Mouse (Mus musculus): ENCODE measurements at regions not wholly inside any gene's neighbourhood (a gene's known extent, or its start where the extent isn't known, plus 50 kb on each side); places are given as distances from the start of the nearest gene placed in this dataset.

DNA sequence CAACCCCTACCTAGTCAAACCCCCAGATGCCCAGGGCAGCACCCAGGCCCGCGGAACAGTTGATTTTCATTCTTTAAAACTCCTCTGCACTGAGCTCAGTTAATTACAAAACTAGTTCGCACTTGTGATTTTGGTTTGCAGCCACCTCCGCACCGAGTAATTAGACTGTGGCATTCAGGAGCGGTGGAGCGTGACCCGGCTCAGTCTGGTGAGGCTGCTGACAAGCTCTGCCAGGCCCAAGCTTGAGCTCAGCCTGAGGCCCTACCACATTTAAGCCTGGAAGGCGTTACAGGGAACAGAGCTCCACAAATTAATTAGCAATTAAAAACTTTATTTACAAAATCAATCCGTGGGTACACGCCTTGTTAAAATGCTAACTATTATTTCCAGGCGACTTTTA lies 132.0 kb upstream of the Zdhhc25 start:
- no peak overlapping the region for H3K4me3 ChIP-seq
- 26% methylated on average over 12 of the region's 12 CpGs for WGBS
- H3K9ac ChIP-seq = no peak overlapping the region
- H3K9me3 ChIP-seq = no peaks in the 10 kb centered on the region
- peak; percentile 73; the same call in 1 of the 2 replicates for ATAC-seq (ENCODE audit: low read depth)
- H3K4me1 ChIP-seq (replicated peaks) = peaks cover 14% of the 10 kb centered on the region
- no peak overlapping the region for H3K4me2 ChIP-seq
- no peak overlapping the region for H3K27ac ChIP-seq (replicated peaks)
- no peaks in the 10 kb centered on the region for H3K36me3 ChIP-seq
- no peaks in the 10 kb centered on the region for H3K27me3 ChIP-seq

GRCm38 (mm10) chr15:88468810-88469209 lies 131.3 kb upstream of the Zdhhc25 start:
- Histone ChIP-seq H3K9me3 (no peaks in the 10 kb centered on the region), H3K4me1 (replicated peaks) (peaks cover 14% of the 10 kb centered on the region), H3K9ac (no peak overlapping the region), H3K4me2 (no peak overlapping the region), H3K4me3 (no peak overlapping the region), H3K27me3 (no peaks in the 10 kb centered on the region), H3K36me3 (no peaks in the 10 kb centered on the region), H3K27ac (replicated peaks) (no peak overlapping the region)
- peak; percentile 74 for ATAC-seq (ENCODE audit: low read depth)
- WGBS = 45% methylated on average over 2 of the region's 2 CpGs

- H3K4me3 ChIP-seq = no peak overlapping the region
- peak; percentile 38; the same call in 1 of the 2 replicates for ATAC-seq (ENCODE audit: low read depth)
- no peak overlapping the region for H3K9ac ChIP-seq
- no peaks in the 10 kb centered on the region for H3K9me3 ChIP-seq
- no peak overlapping the region for H3K4me2 ChIP-seq
- H3K36me3 ChIP-seq = no peaks in the 10 kb centered on the region
- no peaks in the 10 kb centered on the region for H3K27me3 ChIP-seq
- H3K4me1 ChIP-seq (replicated peaks) = peaks cover 14% of the 10 kb centered on the region
- WGBS = 77% methylated on average over 15 of the region's 15 CpGs
- H3K27ac ChIP-seq (replicated peaks) = no peak overlapping the region
Observed at GRCm38 (mm10) chr15:88469508-88470455, 130.3 kb upstream of the Zdhhc25 start.

DNA sequence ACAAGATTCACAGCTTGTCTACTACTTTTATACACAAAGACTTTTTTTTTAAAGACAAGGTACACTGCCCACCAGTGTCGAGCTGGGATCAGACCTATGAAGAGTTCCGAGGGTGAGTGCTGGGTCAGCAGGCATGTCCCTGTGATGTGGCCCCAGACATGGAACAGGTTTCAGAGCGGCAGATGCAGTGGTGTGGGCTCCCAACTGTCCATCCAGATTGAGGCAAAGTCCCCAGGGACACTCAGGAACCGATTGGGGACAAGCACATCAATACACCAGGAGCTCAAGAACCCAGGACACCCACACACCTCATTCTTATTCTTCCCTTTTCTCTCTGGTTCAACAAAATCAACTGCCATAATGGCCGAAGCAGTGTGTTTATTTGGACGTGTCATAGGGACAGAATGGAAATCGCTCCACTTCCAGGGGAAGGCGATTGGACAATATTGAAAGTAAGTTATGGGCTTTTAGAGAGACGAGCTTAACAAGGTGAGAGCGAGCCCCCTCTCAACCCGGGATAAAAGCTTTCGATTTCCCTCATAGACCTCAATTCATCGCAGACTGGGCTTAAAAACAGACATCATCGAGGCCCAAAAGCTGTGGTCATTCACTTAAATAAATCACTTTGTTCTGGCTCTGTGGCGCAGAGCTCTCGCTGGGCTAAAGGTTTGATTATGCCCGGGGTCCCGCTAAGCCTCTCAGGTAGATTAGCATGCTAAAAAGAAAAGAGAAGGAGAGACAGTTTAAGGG lies 127.6 kb upstream of the Zdhhc25 start:
- Histone ChIP-seq H3K27ac (replicated peaks) (no peak overlapping the region), H3K36me3 (no peaks in the 10 kb centered on the region), H3K27me3 (no peaks in the 10 kb centered on the region), H3K9ac (no peak overlapping the region), H3K4me1 (replicated peaks) (peaks cover 13% of the 10 kb centered on the region), H3K4me3 (no peak overlapping the region), H3K4me2 (no peak overlapping the region), H3K9me3 (no peaks in the 10 kb centered on the region)
- no peak for ATAC-seq (ENCODE audit: low read depth)
- 67% methylated on average over 18 of the region's 18 CpGs for WGBS

GRCm38 (mm10) chr15:88473221-88473620 lies 126.9 kb upstream of the Zdhhc25 start:
- Histone ChIP-seq H3K27ac (replicated peaks) (no peak overlapping the region), H3K4me1 (replicated peaks) (peaks cover 6% of the 10 kb centered on the region; the same call in 1 of the 2 replicates), H3K9ac (no peak overlapping the region), H3K9me3 (no peaks in the 10 kb centered on the region), H3K27me3 (no peaks in the 10 kb centered on the region), H3K4me2 (no peak overlapping the region), H3K36me3 (no peaks in the 10 kb centered on the region), H3K4me3 (no peak overlapping the region)
- WGBS = 70% methylated on average over 5 of the region's 5 CpGs
- no peak for ATAC-seq (ENCODE audit: low read depth)

DNA sequence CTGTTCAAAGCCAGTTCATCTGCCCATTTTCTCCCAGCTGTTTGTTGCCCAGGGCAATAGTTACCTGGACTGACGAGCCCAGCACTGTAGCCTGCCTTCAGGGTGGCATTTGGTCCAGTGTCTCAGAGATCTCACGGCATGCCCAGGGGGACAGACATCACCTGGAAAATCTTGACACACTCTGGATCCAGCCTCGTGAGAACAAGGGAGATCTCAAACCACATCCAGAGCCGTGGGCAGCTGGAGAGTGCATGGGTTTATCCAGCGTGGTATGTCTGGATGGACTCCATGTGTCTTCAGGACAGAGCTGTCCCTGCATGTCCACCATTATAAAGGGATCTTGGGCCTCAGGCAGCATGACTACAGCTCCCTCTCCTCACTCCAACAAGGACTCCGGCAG lies 116.6 kb upstream of the Zdhhc25 start:
- no peak overlapping the region for H3K4me2 ChIP-seq
- no peak overlapping the region for H3K9ac ChIP-seq
- H3K4me3 ChIP-seq = no peak overlapping the region
- no peaks in the 10 kb centered on the region for H3K36me3 ChIP-seq
- H3K27me3 ChIP-seq = no peaks in the 10 kb centered on the region
- H3K9me3 ChIP-seq = no peaks in the 10 kb centered on the region
- no peak for ATAC-seq (ENCODE audit: low read depth)
- no peak overlapping the region for H3K27ac ChIP-seq (replicated peaks)
- 81% methylated on average over 6 of the region's 6 CpGs for WGBS
- H3K4me1 ChIP-seq (replicated peaks) = no peaks in the 10 kb centered on the region

DNA sequence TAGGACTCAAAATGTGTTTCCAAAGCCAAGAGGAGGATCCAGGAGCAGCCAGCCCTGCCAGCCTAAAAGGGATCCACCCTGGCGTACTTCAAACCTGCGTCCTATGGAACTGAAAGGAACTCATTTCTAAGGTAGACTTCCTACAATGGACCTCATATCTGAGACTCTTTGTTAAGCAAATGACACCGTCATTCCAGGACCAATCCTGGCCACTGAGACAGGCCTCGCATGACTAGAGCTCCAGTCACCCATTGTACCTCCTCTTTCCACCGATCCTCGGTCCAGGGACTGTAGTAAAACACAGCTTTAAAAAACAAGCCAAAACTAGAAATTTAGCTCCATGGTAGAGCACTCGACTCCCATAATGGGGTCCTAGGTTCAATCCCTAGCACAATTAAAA lies 110.4 kb upstream of the Zdhhc25 start:
- Histone ChIP-seq H3K9me3 (no peaks in the 10 kb centered on the region), H3K27ac (replicated peaks) (no peak overlapping the region), H3K27me3 (no peaks in the 10 kb centered on the region), H3K9ac (no peak overlapping the region), H3K4me1 (replicated peaks) (no peaks in the 10 kb centered on the region), H3K4me2 (no peak overlapping the region), H3K4me3 (no peak overlapping the region), H3K36me3 (no peaks in the 10 kb centered on the region)
- no peak for ATAC-seq (ENCODE audit: low read depth)
- 90% methylated on average over 7 of the region's 7 CpGs for WGBS

- Histone ChIP-seq H3K27ac (replicated peaks) (no peak overlapping the region), H3K27me3 (no peaks in the 10 kb centered on the region), H3K36me3 (no peaks in the 10 kb centered on the region), H3K9ac (no peak overlapping the region), H3K4me3 (no peak overlapping the region), H3K9me3 (no peaks in the 10 kb centered on the region), H3K4me1 (replicated peaks) (no peaks in the 10 kb centered on the region), H3K4me2 (no peak overlapping the region)
- WGBS = 61% methylated on average over 12 of the region's 12 CpGs
- ATAC-seq (ENCODE audit: low read depth) = no peak
Observed at GRCm38 (mm10) chr15:88490316-88491090, 109.6 kb upstream of the Zdhhc25 start.

DNA sequence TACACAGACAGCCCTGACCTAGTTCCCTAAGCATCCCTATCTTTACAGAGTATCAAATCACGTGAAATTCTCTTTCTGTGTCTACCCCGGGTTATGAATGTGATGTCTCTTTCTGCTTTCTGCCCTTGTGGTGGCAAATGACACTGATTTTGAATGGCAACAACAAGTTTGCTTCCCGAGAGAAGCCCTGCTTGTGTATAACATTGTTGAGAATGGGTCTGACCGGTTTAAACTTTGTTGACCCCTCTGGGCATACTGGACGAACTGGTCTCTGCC lies 109.1 kb upstream of the Zdhhc25 start:
- no peaks in the 10 kb centered on the region for H3K36me3 ChIP-seq
- no peaks in the 10 kb centered on the region for H3K4me1 ChIP-seq (replicated peaks)
- H3K27me3 ChIP-seq = no peaks in the 10 kb centered on the region
- ATAC-seq (ENCODE audit: low read depth) = no peak
- no peak overlapping the region for H3K4me2 ChIP-seq
- no peak overlapping the region for H3K27ac ChIP-seq (replicated peaks)
- WGBS = 76% methylated on average over 5 of the region's 5 CpGs
- no peak overlapping the region for H3K4me3 ChIP-seq
- H3K9ac ChIP-seq = no peak overlapping the region
- H3K9me3 ChIP-seq = no peaks in the 10 kb centered on the region

DNA sequence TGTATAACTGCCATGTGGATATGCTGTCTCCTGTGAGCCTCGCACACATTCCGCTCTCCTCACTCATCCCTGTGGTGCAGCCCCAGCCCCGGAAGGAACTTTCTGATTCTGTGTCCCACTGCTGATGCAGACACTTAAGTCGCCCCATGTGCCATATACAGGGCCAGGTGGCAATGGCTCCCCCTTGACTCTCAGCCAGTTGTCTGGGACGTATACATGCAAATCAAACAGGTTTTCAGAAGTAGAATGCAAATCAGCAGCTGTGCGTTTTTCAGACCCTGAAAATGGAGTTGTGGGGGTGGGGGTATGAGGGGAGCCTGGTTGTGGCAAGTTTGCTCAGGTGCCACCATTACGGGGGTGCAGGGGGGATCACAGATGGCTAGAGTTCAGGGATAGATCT lies 102.1 kb upstream of the Zdhhc25 start:
- 85% methylated on average over 7 of the region's 7 CpGs for WGBS
- Histone ChIP-seq H3K27me3 (no peaks in the 10 kb centered on the region), H3K36me3 (no peaks in the 10 kb centered on the region), H3K4me2 (no peak overlapping the region), H3K4me3 (no peak overlapping the region), H3K9ac (no peak overlapping the region), H3K9me3 (no peaks in the 10 kb centered on the region), H3K27ac (replicated peaks) (no peak overlapping the region), H3K4me1 (replicated peaks) (no peaks in the 10 kb centered on the region)
- ATAC-seq (ENCODE audit: low read depth) = no peak

- WGBS = 89% methylated on average over 2 of the region's 2 CpGs
- no peaks in the 10 kb centered on the region for H3K27me3 ChIP-seq
- no peak overlapping the region for H3K4me2 ChIP-seq
- H3K4me3 ChIP-seq = no peak overlapping the region
- H3K9me3 ChIP-seq = no peaks in the 10 kb centered on the region
- H3K9ac ChIP-seq = no peak overlapping the region
- H3K27ac ChIP-seq (replicated peaks) = no peak overlapping the region
- no peak for ATAC-seq (ENCODE audit: low read depth)
- H3K36me3 ChIP-seq = no peaks in the 10 kb centered on the region
- H3K4me1 ChIP-seq (replicated peaks) = no peaks in the 10 kb centered on the region
Observed at GRCm38 (mm10) chr15:88502311-88502710, 97.8 kb upstream of the Zdhhc25 start.

DNA sequence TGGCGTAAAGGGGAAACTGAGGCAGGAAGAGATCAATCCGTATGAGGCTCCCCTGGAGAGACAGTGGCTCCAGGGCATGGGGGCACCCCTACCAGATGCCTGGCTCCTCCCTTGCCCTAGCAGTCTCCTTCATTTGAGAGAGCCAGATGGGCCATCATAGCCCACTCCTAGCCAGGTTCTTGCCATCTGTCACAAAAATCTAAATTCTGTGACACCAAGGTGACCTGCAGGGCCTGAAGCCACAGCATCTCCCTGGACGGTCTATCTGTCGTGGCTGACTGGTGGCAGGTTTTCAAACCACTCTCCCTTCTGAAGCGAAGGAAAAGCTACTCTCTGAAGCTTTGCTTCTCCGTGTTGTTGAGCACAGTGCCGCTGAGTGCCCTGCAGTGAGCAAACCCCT lies 96.2 kb upstream of the Zdhhc25 start:
- Histone ChIP-seq H3K27ac (replicated peaks) (no peak overlapping the region), H3K4me1 (replicated peaks) (no peaks in the 10 kb centered on the region), H3K4me2 (no peak overlapping the region), H3K9ac (no peak overlapping the region), H3K9me3 (no peaks in the 10 kb centered on the region), H3K36me3 (no peaks in the 10 kb centered on the region), H3K4me3 (no peak overlapping the region), H3K27me3 (no peaks in the 10 kb centered on the region)
- no peak for ATAC-seq (ENCODE audit: low read depth)
- WGBS = 83% methylated on average over 7 of the region's 7 CpGs

All from neural tube, embryonic 13.5 days (tissue).